Mouse (Mus musculus): ENCODE measurements at regions not wholly inside any gene's neighbourhood (a gene's known extent, or its start where the extent isn't known, plus 50 kb on each side); places are given as distances from the start of the nearest gene placed in this dataset.
"Not testable (repeated sequence)": the region's sequence is repeated elsewhere in the genome, so short reads cannot be mapped to it uniquely, and the experiment has no call there.

DNA sequence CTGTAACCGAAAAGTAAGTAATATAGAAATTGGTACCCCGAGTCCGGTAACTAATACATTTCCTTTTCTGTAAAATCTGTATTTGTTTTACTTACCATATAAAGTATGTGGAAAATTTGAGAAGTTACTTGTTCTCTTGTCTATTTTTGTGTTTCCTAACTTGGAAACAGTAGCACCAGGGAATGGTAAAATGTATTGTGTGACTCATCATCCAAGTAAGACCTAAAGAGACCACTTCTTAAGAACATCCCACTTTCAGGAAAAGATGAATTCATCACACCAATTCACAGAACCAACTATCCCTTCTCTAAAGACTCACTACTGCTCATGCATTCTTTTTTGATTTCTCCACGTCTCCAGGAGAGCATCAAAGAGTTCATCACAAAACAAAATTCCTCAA, 457.6 kb upstream of the Htr2a start:
- DNase-seq (ENCODE audit: low read depth in 2 of 2, low spot score in 2 of 2) = no peak

DNA sequence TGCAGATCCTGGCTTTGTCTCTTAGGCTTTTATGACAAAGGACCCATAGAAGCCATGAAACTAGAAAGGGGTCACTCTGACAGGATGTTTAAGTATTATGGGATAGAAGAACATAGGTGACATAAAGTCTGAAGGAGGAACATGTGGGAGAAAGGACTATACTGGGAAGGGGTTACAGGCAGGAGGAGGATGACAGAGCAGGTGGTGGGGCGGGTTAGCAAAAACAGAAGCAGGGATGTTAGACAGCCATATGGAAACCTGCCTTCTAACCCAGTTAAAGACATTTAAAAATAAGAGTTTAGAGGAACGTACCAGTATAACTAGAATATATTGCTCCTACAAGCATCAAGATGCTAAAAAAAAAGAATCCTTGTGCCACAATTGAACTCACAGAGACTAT, 438.9 kb upstream of the Htr2a start:
- DNase-seq (ENCODE audit: low read depth in 2 of 2, low spot score in 2 of 2) = no peak

GRCm38 (mm10) chr14:74205011-74205410, 435.6 kb upstream of the Htr2a start:
- no peak for DNase-seq (ENCODE audit: low read depth in 2 of 2, low spot score in 2 of 2)

GRCm38 (mm10) chr14:74217914-74218446, 422.7 kb upstream of the Htr2a start:
- DNase-seq (ENCODE audit: low read depth in 2 of 2, low spot score in 2 of 2) = no peak

DNA sequence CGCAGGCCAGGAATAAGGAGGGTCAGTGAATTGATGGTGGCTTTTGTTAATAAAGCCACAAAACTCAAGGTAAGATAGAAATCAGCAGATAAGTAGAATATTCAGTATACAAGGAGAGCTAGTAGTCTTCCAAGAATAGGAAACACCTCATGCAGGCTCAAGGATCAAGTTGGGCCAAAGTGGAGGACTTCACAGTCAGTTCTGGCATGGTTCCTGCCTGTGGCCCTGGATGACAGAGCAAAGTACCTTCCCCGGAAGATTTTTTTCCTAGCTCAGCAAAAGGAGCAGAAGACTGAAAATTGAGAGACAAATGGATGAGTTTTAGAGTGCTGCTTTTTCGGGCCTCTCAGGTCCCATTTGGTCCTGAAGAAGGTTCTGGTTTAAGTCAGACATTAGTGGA, 420.9 kb upstream of the Htr2a start:
- no peak for DNase-seq (ENCODE audit: low read depth in 2 of 2, low spot score in 2 of 2)

GRCm38 (mm10) chr14:74222093-74222492, 418.5 kb upstream of the Htr2a start:
- DNase-seq (ENCODE audit: low read depth in 2 of 2, low spot score in 2 of 2) = no peak

- DNase-seq (ENCODE audit: low read depth in 2 of 2, low spot score in 2 of 2) = no peak
Observed at GRCm38 (mm10) chr14:74229560-74230187, 411.0 kb upstream of the Htr2a start.

- no peak for DNase-seq (ENCODE audit: low read depth in 2 of 2, low spot score in 2 of 2)
Observed at GRCm38 (mm10) chr14:74240212-74240611, 400.4 kb upstream of the Htr2a start.

- DNase-seq (ENCODE audit: low read depth in 2 of 2, low spot score in 2 of 2) = no peak
Observed at GRCm38 (mm10) chr14:74249263-74249878, 391.3 kb upstream of the Htr2a start.

- no peak for DNase-seq (ENCODE audit: low read depth in 2 of 2, low spot score in 2 of 2)
Observed at GRCm38 (mm10) chr14:74250021-74250420, 390.6 kb upstream of the Htr2a start.

DNA sequence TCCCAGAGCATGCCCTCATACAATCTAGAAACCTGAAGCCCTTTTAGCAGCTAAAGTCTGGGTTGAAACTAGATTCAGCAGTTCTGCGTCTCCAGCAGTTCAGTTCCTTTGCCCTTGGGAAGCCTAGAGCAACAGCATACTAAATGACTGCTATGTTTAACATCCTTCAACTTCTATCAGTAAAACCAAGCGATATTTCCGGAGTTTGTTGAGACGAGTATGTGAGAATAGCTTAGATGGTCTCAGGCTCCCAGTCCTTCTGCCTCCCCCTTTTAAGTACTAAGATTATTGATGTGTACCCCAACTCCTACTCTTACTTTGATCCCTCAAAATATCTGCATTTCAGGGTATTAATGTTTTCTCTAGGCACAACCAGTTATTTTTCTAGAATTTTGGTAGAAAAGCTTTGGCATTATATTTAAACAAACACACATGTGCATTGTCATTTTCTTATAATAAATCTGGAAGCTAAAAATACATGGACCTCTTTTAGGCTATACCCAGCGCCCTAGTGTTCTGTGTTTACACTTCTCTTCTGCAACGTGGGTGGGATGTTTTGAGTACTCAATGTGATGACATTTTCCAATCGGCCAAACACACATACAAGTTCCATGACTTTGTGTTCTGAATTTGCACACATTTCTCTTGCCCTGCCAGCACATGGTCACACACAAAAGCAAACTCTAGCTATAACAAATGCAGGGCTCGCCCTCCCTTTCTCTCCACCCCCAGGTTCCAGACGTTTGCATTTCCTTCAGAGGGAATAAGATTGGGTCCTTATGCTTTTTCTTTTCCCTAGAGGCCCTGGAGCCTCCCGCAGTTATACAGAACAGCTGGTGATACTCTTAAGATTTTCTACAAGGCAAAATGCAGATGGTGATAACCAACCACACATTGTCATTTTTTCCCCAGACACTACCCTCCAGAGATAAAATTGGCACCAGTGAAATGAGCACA, 388.2 kb upstream of the Htr2a start:
- no peak for DNase-seq (ENCODE audit: low read depth in 2 of 2, low spot score in 2 of 2)

DNA sequence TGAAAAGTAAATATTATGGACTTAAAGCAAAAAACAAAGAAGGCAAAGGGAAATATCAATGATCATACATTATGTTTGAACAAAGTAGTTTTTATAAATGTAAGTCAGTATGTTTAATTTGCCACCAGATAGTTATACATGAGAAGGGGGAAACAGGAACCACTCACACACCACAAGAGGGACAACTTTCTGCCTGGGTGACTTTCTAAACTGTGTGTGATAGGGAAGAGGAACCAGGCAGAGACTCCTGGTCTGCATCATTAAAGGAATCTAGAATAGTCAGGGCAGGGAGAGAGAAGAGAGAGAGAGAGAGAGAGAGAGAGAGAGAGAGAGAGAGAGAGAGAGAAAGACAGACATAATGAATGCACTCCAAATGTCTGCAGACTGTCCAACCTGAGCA, 385.6 kb upstream of the Htr2a start:
- DNase-seq (ENCODE audit: low read depth in 2 of 2, low spot score in 2 of 2) = no peak

DNA sequence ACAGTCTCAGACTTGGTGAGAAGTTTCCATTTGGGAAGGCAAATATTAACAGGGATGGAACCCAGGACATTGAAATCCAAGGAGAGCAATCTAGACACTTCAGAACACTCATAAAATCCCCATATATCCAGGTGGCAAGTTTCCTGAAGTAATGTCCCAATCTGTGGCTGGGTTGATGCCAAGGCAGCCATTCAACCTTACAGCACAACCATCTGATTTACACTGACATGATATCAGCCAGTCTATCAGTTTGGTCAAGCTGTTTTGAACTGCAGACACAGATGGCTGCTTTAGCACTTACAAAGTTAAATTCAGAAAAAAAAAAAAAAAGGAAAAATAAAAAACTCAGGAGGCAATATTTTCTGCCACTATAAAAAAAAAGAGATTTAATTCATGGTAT, 381.2 kb upstream of the Htr2a start:
- DNase-seq (ENCODE audit: low read depth in 2 of 2, low spot score in 2 of 2) = no peak

DNA sequence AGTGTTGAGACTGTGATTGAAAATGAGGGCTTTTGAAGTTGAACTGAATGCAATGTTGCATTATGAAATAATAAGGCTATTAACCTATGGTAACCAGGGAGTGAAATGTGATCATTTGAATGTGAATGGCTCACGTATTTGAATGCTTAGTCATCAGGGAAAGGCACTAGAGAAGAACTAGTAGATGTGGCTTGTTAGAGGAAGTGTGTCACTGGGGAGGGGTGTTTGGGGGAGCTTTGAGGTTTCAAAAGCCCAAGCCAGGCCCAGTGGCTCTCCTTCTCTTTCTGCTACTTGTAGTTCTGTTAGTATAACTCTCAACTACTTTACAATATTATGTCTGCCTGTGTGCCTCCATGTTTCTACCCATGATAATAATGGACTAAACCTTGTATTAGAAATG, 373.6 kb upstream of the Htr2a start:
- DNase-seq (ENCODE audit: low read depth in 2 of 2, low spot score in 2 of 2) = no peak

DNA sequence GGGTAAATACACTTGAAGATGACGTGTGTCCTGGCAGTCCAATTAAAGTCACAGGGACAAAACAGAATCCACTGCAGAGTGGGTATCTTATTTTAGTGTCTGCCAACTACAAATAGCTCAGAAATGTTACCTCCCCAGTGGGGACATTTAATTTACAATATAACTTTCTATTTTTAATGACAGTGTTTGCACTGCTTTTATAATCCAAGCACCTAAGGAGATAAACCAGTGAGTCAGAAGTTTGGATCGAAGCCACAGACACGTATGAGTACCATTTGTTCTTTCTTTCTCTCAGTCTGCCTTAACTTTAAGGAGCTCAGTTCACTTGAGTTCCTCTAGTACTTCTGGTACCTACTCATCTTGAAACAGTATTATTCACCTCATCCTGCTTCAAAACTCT, 346.1 kb upstream of the Htr2a start:
- no peak for DNase-seq (ENCODE audit: low read depth in 2 of 2, low spot score in 2 of 2)

DNA sequence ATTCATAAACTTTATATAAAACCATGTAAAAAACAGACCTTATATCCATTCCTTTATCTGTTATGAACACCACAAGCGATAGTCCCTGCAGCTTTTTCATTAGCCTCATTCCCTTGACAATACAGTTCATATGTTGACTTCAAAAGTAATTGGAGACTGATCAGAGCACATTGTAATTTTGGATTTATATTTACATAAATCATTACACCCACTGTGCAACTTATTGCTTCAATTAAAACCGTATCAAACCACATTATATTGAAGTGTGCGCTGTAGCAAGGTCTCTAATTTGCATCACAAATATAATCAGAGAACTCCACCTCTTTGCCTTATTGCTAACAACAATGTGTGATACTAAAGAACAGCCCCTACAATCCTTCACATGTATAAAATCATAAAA, 336.2 kb upstream of the Htr2a start:
- DNase-seq (ENCODE audit: low read depth in 2 of 2, low spot score in 2 of 2) = no peak

- DNase-seq (ENCODE audit: low read depth in 2 of 2, low spot score in 2 of 2) = no peak
Observed at GRCm38 (mm10) chr14:74306717-74307307, 333.8 kb upstream of the Htr2a start.

DNA sequence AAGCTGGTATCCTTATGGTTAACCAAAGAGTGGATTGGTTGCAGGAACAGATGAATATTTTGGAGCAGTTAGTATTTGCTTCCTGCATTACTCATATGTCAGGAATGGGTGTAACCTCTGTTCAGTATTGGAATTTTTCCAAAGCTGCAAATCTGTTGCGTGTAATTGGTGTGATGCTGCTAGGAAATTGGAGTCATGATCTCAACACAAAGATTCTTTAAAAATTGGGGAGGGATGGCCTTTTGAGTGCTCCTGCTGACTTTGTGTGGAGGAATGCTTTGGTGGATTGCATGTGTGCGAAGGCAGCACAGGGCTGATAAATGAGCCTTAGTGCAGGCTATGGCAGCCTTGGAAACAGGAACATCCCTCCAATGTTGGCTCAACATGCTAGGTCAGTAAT, 331.2 kb upstream of the Htr2a start:
- DNase-seq (ENCODE audit: low read depth in 2 of 2, low spot score in 2 of 2) = not testable (repeated sequence)

GRCm38 (mm10) chr14:74327291-74327690, 313.3 kb upstream of the Htr2a start:
- DNase-seq (ENCODE audit: low read depth in 2 of 2, low spot score in 2 of 2) = no peak

DNA sequence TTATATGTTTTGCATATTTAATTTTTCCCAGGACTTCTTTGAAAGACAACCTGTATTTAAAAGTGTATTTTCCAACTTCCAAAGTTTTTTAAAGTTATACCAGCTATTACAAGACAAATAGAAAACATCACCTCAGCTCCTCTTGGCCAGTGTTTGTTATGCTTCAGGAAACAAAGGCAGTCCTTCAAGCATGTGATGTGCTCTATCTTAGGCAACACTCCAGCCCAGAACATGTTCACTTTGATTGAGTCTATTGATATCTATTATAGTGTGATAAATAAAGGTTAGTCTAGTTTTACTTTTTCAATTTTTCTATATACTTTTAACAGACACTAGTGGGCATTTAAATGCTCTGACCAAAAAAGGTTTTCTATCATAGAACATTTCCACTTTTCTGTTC, 289.9 kb upstream of the Htr2a start:
- no peak for DNase-seq (ENCODE audit: low read depth in 2 of 2, low spot score in 2 of 2)

DNA sequence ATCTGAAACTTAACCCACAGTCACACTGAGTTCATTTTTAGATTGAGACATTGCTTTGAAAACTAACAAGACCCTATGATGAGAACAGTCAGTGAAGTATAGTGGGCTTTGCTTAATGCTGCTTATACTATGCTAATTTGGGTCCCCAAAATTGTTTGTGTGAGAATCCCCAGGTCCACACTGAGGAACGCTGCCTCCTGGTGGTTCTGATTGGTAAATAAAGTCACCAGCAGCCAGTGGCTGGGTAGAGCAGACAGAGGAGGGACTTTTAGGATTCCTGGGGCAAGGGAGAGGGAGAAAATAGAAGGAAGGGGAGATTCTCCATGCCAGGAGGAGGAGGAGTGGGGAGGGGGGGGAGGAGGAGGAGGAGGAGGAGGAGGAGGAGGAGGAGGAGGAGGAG, 288.4 kb upstream of the Htr2a start:
- DNase-seq (ENCODE audit: low read depth in 2 of 2, low spot score in 2 of 2) = no peak
